Mouse (Mus musculus) heart, embryonic 10.5 days (tissue): Measurements from ENCODE around the gene Adcy2. TPM values are rescaled to one million over a fixed set of nuclear protein-coding genes. Genes with fewer than 3 reads are reported as not detected.

ENCODE experiments used
- DNase-seq: peaks from one replicate; pipeline ENCODE4 v3.0.0-alpha.2; 2017; ENCODE audit warnings: low spot score
- H3K27ac ChIP-seq: fragments of 300-500 bp; sonication (generic); 2 replicates; pipeline ENCODE4 v1.5.1; 2016; ENCODE audit warnings: mild to moderate bottlenecking
- H3K27me3 ChIP-seq: fragments of 300-500 bp; sonication (generic); 2 replicates; pipeline ENCODE4 v1.6.1; 2016; ENCODE audit warnings: mild to moderate bottlenecking; ENCODE audit not compliant: poor library complexity, insufficient read depth, severe bottlenecking
- H3K36me3 ChIP-seq: fragments of 300-500 bp; sonication (generic); 2 replicates; pipeline ENCODE4 v1.6.1; 2016; ENCODE audit warnings: mild to moderate bottlenecking, moderate library complexity
- H3K4me1 ChIP-seq: fragments of 300-500 bp; sonication (generic); 2 replicates; pipeline ENCODE4 v1.6.1; 2016; ENCODE audit warnings: mild to moderate bottlenecking
- H3K4me3 ChIP-seq: fragments of 300-500 bp; sonication (generic); 2 replicates; pipeline ENCODE4 v1.5.1; 2016; ENCODE audit warnings: mild to moderate bottlenecking, moderate library complexity
- H3K9me3 ChIP-seq: fragments of 300-500 bp; sonication (generic); 2 replicates; pipeline ENCODE4 v1.6.1; 2016; ENCODE audit warnings: mild to moderate bottlenecking, moderate library complexity
- WGBS: fragments of 180-500 bp; shearing (Covaris S2); methylation state at CpG from one replicate; pipeline ENCODE4 v1.1.7; 2016; 5-methylcytosine and 5-hydroxymethylcytosine counted together
- polyA plus RNA-seq: library from polyadenylated mRNA; unstranded; fragments of >200 nt; fragmentation: Nextera tagmentation; extraction: Ambion mirVana; gene quantifications from 2 replicates; pipeline ENCODE4 v1.2.1, GENCODE M21; 2016

Adcy2 gene
- polyA plus RNA-seq = 0.34 and 0.39 TPM in 2 replicates

DNA sequence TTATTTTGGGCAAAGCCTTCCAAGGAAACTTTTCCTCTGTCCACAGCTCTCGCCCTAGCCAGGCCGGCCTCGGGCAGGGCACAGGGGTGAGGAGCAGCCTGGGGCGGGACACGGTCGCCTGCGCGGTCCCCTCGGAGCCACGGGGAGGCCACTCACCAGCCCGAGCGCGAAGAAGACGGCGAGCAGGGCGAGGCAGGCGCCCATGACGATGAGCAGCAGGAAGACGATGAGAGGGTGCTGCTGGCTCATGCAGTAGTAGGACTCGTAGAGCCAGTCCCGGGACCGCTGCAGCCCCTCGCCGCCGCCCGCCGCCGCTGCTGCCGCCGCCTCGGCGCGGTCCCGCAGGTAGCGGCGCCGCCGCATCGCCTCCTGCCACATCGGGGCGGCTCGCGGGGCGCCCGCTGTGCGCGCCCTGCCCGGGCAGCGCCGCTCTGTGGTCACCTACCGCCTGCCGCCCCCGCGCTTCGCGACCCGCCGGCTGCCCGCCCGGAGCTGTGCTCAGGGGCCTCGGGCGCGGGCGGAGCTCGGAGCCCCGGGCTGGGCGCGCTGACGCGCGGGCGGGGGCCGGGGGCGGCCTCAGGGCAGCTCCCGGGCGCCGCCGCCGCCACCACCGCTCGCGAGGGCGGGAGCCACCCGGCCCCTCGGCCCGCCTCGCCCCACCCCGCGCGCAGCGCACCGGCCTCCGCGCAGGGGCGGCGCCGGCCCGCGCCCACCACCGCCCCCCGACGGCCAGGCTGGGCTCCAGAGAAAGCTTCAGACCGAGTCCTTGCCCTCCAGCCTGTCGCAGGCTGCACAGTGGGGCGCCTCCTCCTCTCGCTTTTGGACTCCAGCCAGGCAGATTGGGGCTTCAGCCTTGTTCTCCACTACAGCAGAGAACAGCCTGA lies at the start of gene Adcy2:
Gene Adcy2 (minus strand): TSS at position 624 of the 884 bp plus-strand sequence.
- H3K36me3 ChIP-seq = no peaks in the 10 kb centered on the region
- 5% methylated on average over 106 of the region's 106 CpGs for WGBS
- peak; percentile 79 for DNase-seq
- peaks cover 44% of the 10 kb centered on the region for H3K27me3 ChIP-seq
- peak within 1 kb of the TSS; percentile 77 for H3K27ac ChIP-seq
- H3K9me3 ChIP-seq = no peaks in the 10 kb centered on the region
- H3K4me1 ChIP-seq = peaks cover 10% of the 10 kb centered on the region
- peak within 1 kb of the TSS; percentile 72 for H3K4me3 ChIP-seq

- WGBS = 79% methylated on average over 5 of the region's 5 CpGs
- no peak for DNase-seq
- Histone ChIP-seq H3K36me3 (no peaks in the 10 kb centered on the region), H3K4me3 (no peak overlapping the region), H3K9me3 (no peaks in the 10 kb centered on the region), H3K4me1 (no peaks in the 10 kb centered on the region), H3K27ac (no peak overlapping the region), H3K27me3 (no peaks in the 10 kb centered on the region)
Observed at GRCm38 (mm10) chr13:69036991-69037597, 37.8 kb upstream of the Adcy2 start.

- H3K4me3 ChIP-seq = no peak overlapping the region
- no peak overlapping the region for H3K27ac ChIP-seq
- H3K4me1 ChIP-seq = no peaks in the 10 kb centered on the region
- no peaks in the 10 kb centered on the region for H3K27me3 ChIP-seq
- 86% methylated on average over 1 of the region's 1 CpGs for WGBS
- DNase-seq = no peak
- no peaks in the 10 kb centered on the region for H3K9me3 ChIP-seq
- no peaks in the 10 kb centered on the region for H3K36me3 ChIP-seq
Observed at GRCm38 (mm10) chr13:69034621-69035020, 35.3 kb upstream of the Adcy2 start.

- WGBS = 78% methylated on average over 7 of the region's 7 CpGs
- no peaks in the 10 kb centered on the region for H3K27me3 ChIP-seq
- H3K9me3 ChIP-seq = no peaks in the 10 kb centered on the region
- no peak overlapping the region for H3K27ac ChIP-seq
- DNase-seq = no peak
- H3K4me3 ChIP-seq = no peak overlapping the region
- no peaks in the 10 kb centered on the region for H3K4me1 ChIP-seq
- no peaks in the 10 kb centered on the region for H3K36me3 ChIP-seq
Observed at GRCm38 (mm10) chr13:69033532-69033931, 34.2 kb upstream of the Adcy2 start.

GRCm38 (mm10) chr13:69029078-69029757 lies 29.9 kb upstream of the Adcy2 start:
- Histone ChIP-seq H3K4me3 (no peak overlapping the region), H3K36me3 (no peaks in the 10 kb centered on the region)

DNA sequence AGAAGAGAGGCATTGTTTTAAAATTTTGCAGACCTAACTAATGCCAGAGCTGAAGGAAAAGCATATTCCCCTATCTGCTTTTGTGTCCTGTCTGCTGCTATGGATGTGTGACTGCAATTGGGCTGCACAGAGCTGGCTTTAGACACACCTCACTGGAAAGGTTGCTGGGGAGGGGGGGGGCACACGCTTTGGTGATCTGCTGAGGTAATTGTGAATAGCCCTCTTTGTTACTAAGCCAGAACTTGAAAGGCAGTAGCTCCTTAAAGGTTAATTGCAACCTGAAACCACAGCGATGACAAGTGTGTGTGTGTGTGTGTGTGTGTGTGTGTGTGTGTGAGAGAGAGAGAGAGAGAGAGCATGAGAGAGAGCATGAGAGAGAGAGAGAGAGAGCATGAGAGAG lies 25.6 kb upstream of the Adcy2 start:
- H3K27ac ChIP-seq = no peak overlapping the region
- no peaks in the 10 kb centered on the region for H3K9me3 ChIP-seq
- DNase-seq = no peak
- H3K36me3 ChIP-seq = no peaks in the 10 kb centered on the region
- no peak overlapping the region for H3K4me3 ChIP-seq
- H3K4me1 ChIP-seq = no peaks in the 10 kb centered on the region
- H3K27me3 ChIP-seq = no peaks in the 10 kb centered on the region
- WGBS = 59% methylated on average over 2 of the region's 2 CpGs

More at GRCm38 (mm10) chr13:69029078-69029757, 29.9 kb upstream of the Adcy2 start:
- H3K9me3 ChIP-seq = no peaks in the 10 kb centered on the region
- no peaks in the 10 kb centered on the region for H3K4me1 ChIP-seq
- no peak overlapping the region for H3K27ac ChIP-seq
- H3K27me3 ChIP-seq = no peaks in the 10 kb centered on the region
- 73% methylated on average over 4 of the region's 4 CpGs for WGBS
- DNase-seq = no peak

- no peak for DNase-seq
- Histone ChIP-seq H3K4me3 (no peak overlapping the region), H3K4me1 (no peaks in the 10 kb centered on the region), H3K9me3 (no peaks in the 10 kb centered on the region), H3K27ac (no peak overlapping the region), H3K27me3 (no peaks in the 10 kb centered on the region), H3K36me3 (no peaks in the 10 kb centered on the region)
- WGBS = 89% methylated on average over 2 of the region's 2 CpGs
Observed at GRCm38 (mm10) chr13:69023239-69023638, 23.9 kb upstream of the Adcy2 start.

GRCm38 (mm10) chr13:69020574-69020973 lies 21.2 kb upstream of the Adcy2 start:
- Histone ChIP-seq H3K27me3 (no peaks in the 10 kb centered on the region), H3K27ac (no peak overlapping the region), H3K9me3 (no peaks in the 10 kb centered on the region), H3K36me3 (no peaks in the 10 kb centered on the region), H3K4me3 (no peak overlapping the region), H3K4me1 (no peaks in the 10 kb centered on the region)
- no peak for DNase-seq
- WGBS = 69% methylated on average over 2 of the region's 2 CpGs

DNA sequence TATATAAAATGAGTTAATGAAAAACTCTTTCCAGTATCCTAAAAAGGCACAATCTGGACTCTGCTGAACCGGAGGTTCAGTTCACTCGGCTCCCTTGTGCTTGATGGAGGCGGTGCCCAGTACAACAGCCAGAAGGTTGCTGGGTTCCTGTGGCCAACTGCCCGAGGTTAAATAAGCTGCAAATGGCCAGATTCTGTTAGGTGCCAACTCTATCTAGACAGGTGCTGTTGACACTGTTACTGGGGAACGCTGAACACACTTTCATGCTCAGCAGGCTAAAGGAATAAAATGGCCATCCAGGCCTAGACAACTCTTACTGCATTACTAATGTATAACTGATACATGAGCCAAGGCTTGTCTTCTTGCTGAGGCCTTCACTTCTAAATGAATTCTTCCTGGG lies 7.6 kb upstream of the Adcy2 start:
- Histone ChIP-seq H3K27ac (no peak overlapping the region), H3K27me3 (no peaks in the 10 kb centered on the region), H3K4me3 (no peak overlapping the region), H3K4me1 (no peaks in the 10 kb centered on the region), H3K9me3 (no peaks in the 10 kb centered on the region), H3K36me3 (no peaks in the 10 kb centered on the region)
- no peak for DNase-seq
- WGBS = 70% methylated on average over 5 of the region's 5 CpGs

GRCm38 (mm10) chr13:69006091-69006490 lies 6.8 kb upstream of the Adcy2 start:
- H3K36me3 ChIP-seq = no peaks in the 10 kb centered on the region

DNA sequence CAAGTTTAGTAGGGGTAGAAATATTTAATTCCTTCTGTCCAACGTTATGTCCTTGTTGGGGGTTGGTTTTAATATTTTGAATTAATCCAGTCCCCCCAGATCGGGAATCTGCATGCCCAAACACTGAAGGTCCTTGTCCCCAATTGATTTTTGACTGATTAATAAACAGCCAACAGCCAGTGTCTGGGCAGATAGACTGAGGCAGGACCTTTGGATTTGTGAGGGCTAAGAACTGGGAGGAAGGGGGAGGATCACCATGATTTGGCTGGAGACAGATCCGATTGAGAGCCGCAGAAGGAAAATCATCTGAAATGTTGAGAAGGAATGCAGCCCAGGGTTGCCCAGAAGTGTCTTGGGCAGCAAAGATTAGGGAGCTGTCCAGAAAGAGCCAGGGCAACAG lies 5.1 kb upstream of the Adcy2 start:
- Histone ChIP-seq H3K27ac (no peak overlapping the region), H3K4me1 (peaks cover 4% of the 10 kb centered on the region; the same call in 1 of the 2 replicates), H3K9me3 (no peaks in the 10 kb centered on the region), H3K36me3 (no peaks in the 10 kb centered on the region), H3K27me3 (peaks cover 14% of the 10 kb centered on the region), H3K4me3 (no peak overlapping the region)
- DNase-seq = no peak
- 75% methylated on average over 4 of the region's 4 CpGs for WGBS

More at GRCm38 (mm10) chr13:69006091-69006490, 6.8 kb upstream of the Adcy2 start:
- Histone ChIP-seq H3K27me3 (no peaks in the 10 kb centered on the region), H3K27ac (no peak overlapping the region), H3K4me1 (no peaks in the 10 kb centered on the region), H3K9me3 (no peaks in the 10 kb centered on the region), H3K4me3 (no peak overlapping the region)
- WGBS = 80% methylated on average over 4 of the region's 4 CpGs
- no peak for DNase-seq

GRCm38 (mm10) chr13:69002631-69003030 lies 3.3 kb upstream of the Adcy2 start:
- 74% methylated on average over 5 of the region's 5 CpGs for WGBS
- Histone ChIP-seq H3K27me3 (peaks cover 29% of the 10 kb centered on the region), H3K9me3 (no peaks in the 10 kb centered on the region), H3K4me3 (no peak overlapping the region), H3K27ac (no peak overlapping the region), H3K36me3 (no peaks in the 10 kb centered on the region), H3K4me1 (peaks cover 10% of the 10 kb centered on the region)
- DNase-seq = no peak

DNA sequence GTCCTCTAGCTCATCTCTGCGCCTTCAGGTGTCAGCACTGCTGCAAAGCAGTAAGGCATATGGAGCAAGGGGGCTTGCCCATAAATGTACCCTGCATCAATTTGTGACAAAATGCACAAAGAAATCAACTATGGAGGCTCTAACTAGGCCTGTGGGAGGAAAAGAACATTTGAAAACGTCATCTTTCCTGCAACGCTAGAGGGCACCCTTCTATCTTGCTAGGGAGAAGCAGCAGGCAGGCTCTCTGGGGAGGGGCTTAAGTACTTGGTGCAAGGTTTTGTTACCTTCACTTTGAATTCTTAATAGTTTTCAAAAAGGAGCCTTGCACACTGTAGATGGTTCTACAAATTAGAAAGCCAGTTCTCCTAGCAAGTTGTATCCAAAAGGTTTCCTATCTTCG lies 2.8 kb upstream of the Adcy2 start:
- H3K27ac ChIP-seq = no peak overlapping the region
- 16% methylated on average over 4 of the region's 4 CpGs for WGBS
- no peak overlapping the region for H3K4me3 ChIP-seq
- H3K36me3 ChIP-seq = no peaks in the 10 kb centered on the region
- H3K27me3 ChIP-seq = peaks cover 34% of the 10 kb centered on the region
- DNase-seq = no peak
- no peaks in the 10 kb centered on the region for H3K9me3 ChIP-seq
- H3K4me1 ChIP-seq = peaks cover 10% of the 10 kb centered on the region
